Mouse (Mus musculus): ENCODE data around the gene Tas2r143. TPM values are rescaled to one million over a fixed set of nuclear protein-coding genes. Genes with fewer than 3 reads are reported as not detected.

Gene Tas2r143
- total RNA-seq, 2 experiments from 2014 or later: 0.39 TPM; not detected in 1

GRCm38 (mm10) chr6:42364607-42365006 lies 35.4 kb upstream of the Tas2r143 start:
- intact Hi-C loops (cut with DNase I): no loop called here
- no peak for DNase-seq (ENCODE audit: low spot score)

GRCm38 (mm10) chr6:42365215-42365614 lies 34.8 kb upstream of the Tas2r143 start:
- intact Hi-C loops (cut with DNase I): no loop called here
- DNase-seq (ENCODE audit: low spot score): no peak

GRCm38 (mm10) chr6:42369870-42370269 lies 30.2 kb upstream of the Tas2r143 start:
- intact Hi-C loops (cut with DNase I): no loop called here
- no peak for DNase-seq (ENCODE audit: low spot score)

DNA sequence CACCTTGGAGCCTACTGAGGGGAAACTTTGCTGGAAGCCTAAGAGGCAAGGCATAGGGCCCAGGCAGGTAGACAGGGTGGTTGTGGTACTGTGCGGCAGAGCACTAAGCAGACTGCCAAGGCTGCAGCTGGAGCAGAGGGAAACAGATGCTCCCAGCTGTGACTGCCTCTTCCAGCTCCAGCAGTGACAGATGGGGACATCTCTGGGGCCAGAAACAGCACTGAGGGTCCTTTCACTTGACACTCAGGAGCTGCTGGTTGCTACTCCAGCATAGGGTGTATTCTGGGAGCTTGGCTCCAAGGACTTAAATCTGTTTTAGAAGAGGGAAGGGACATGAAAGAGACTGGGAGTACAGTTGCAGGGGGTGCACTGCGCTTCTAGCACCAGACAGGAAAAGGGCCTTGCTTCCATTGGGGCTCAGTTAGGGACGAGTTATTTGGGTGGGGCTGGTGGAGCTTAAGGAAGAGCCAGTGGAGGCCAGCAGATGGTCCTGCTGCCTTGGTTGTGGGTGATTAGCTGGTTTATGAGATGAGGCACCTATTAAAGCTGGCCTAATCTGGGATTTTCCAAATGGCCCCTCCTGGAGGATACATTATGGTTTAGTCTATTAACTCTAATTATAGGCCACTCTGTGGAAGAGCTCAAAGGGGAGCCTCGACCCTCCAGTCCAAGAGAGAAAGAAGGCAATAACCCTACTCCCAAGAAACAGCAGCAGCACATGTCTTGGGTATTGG lies 29.2 kb upstream of the Tas2r143 start:
- intact Hi-C loops (cut with DNase I): no loop called here
- no peak for DNase-seq (ENCODE audit: low spot score)

- intact Hi-C loops (cut with DNase I): no loop called here
- no peak for DNase-seq (ENCODE audit: low spot score)
Observed at GRCm38 (mm10) chr6:42372001-42372400, 28.0 kb upstream of the Tas2r143 start.

DNA sequence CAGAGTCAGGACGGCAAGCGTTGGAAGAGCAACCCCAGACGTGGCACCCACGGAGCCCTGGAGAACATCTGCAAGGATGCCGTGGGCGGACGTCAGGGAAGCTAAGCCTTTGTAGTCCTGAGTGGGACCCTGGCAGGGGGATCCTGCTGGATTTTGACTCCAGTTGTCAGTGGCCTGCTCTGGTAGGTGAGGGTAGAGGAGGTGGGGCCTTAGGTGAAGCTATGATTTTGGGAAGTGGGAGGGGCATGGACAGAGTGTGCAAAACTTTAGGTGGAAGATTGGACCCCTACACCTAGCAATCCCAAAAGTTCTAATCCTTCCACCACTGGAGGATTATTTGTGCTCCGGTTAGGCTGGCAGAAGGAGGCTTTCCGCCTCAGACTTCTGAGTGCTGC lies 27.6 kb upstream of the Tas2r143 start:
- intact Hi-C loops (cut with DNase I): no loop called here

GRCm38 (mm10) chr6:42372816-42373547 lies 27.1 kb upstream of the Tas2r143 start, which contains the start of gene Epha1:
Gene Epha1, minus strand, starts transcription at chr6:42373268.
- intact Hi-C loops (cut with DNase I): no loop called here
- DNase-seq (ENCODE audit: low spot score): no peak

More for the DNA sequence above, 27.6 kb upstream of the Tas2r143 start:
- DNase-seq (ENCODE audit: low spot score): no peak

GRCm38 (mm10) chr6:42373669-42374430 lies 26.2 kb upstream of the Tas2r143 start:
- no peak for DNase-seq (ENCODE audit: low spot score)
- intact Hi-C loops (cut with DNase I): no loop called here

DNA sequence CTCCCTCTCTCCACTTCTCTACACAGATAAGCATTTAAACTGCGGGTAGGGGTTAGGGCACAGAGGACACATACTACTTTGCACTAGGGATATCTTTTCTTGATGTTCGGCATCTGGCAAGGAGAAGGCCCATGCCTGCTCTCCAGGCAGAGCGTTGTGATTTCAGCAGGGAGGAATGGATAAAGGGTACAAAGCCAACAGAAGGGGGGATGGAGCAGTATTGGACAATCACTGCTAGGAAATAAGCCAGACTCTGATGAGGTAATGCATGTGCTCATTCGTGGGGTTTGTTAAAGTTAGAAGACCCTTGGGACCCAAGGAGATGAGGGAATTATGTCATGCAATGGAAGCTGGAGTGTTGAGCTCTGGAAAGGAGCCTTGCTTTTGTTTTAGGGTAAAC lies 25.3 kb upstream of the Tas2r143 start:
- DNase-seq (ENCODE audit: low spot score): no peak
- intact Hi-C loops (cut with DNase I): loop anchor here (1.0 kb wide), 1 partner anchor 24 kb away; no protein-coding TSS in a partner anchor

DNA sequence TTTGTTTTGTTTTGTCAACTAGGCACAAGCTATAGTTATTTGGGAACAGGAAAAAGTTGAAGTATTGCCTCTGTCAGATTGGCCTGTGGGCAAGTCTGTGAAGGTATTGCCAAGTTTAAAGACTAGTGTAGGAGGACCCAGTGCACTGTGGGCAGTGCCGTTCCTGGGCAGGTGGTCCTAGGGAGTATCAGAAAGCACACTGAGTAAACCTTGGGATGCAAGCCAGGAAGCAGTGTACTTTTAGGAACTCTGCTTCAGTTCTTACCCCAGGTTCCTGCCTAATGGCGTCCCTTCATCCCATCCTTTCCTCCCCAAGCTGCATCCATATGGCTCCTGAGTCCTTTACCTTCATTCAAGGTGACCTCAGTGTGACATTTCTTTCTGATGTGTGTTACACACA lies 24.9 kb upstream of the Tas2r143 start:
- DNase-seq (ENCODE audit: low spot score): no peak
- intact Hi-C loops (cut with DNase I): loop anchor here (1.0 kb wide), 1 partner anchor 25 kb away; no protein-coding TSS in a partner anchor

DNA sequence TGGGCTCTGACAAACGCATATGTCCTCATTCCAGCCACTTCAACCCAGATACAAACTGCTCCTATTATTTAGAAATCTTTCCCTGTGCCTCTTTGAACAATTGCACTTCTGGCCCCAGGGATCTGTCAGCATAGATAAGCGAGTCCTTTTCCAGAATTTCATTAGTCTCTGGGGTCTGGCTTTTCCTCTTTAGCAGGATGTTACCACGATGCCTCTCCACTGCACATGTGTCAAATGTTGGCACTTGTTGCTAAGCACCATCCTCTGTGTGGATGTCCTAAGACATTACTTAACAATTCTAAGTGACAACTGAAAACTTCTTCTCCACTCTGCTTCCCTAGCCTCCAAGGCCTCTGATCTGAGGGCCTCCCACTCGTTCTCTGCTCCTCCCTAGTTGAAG lies 24.0 kb upstream of the Tas2r143 start:
- intact Hi-C loops (cut with DNase I): no loop called here
- DNase-seq (ENCODE audit: low spot score): no peak

DNA sequence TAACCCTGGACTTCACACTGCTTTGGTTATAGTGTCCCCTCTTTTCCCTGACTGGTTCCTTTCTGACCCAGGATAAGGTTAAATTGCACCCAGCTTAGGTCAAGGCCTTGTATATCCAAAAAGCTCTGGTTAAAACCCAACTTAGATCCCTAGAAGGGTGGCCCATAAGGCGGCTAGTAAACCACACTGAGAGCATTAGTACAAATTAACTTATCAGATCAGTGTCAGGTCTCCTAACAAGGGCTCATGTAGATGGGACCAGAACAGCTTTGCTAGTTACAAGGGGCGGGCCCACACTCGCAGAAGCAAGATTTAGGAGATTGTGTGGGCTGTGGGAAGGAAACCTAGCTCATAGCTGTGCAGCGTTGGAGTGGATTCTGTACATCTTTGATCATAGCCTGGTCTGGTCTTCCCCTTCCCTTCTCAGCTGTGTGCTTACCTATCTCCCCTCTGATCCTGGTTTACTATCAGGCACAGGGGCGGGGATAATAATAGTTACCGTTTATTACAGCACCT lies 23.5 kb upstream of the Tas2r143 start:
- intact Hi-C loops (cut with DNase I): no loop called here

GRCm38 (mm10) chr6:42377280-42377679 lies 22.8 kb upstream of the Tas2r143 start:
- no peak for DNase-seq (ENCODE audit: low spot score)
- intact Hi-C loops (cut with DNase I): no loop called here

More for the DNA sequence above, 23.5 kb upstream of the Tas2r143 start:
- no peak for DNase-seq (ENCODE audit: low spot score)

- no peak for DNase-seq (ENCODE audit: low spot score)
- intact Hi-C loops (cut with DNase I): no loop called here
Observed at GRCm38 (mm10) chr6:42379551-42379950, 20.5 kb upstream of the Tas2r143 start.

DNA sequence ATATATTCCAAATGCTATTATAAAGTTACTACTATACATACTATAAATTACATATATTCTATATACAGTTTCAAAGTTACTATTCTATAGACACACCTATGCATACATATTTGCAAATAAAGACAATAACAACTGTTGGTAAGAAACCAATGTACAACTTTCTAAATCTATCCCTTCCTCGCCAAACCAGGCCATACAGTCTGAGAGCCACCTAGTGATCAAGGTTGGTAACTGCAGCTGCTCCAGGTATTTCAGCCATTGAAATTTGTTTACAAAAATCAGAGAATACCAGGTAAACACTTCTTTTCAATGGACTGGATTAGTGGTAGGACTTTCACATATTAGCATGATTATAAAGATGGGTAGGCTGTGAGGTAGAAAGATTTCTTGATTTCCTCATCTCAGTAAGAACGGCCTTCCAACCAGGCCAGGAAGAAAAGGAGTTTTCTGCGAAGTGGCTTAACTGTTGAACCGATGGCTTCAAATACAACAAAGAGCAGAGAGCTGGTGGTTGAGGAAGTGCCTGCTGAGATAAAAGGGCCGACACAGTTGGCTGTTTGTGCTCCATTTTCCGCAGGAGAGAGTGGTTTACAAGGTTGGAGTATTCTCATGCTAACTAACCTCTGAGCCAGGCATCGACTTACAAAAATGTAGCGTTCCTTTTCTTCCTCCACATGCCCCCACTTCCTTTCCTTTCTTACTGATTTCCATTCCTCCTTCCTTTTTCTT lies 19.5 kb upstream of the Tas2r143 start:
- intact Hi-C loops (cut with DNase I): loop anchor here (5.0 kb wide), 3 partner anchors 52 to 202 kb away; partner anchors contain the start of gene Tas2r126
- no peak for DNase-seq (ENCODE audit: low spot score)

- DNase-seq (ENCODE audit: low spot score): no peak
- intact Hi-C loops (cut with DNase I): loop anchor here (5.0 kb wide), 3 partner anchors 51 to 201 kb away; partner anchors contain the start of gene Tas2r126
Observed at GRCm38 (mm10) chr6:42381221-42381620, 18.8 kb upstream of the Tas2r143 start.

- intact Hi-C loops (cut with DNase I): loop anchor here (5.0 kb wide), 3 partner anchors 50 to 200 kb away; partner anchors contain the start of gene Tas2r126
- DNase-seq (ENCODE audit: low spot score): no peak
Observed at GRCm38 (mm10) chr6:42381916-42382381, 18.1 kb upstream of the Tas2r143 start.

DNA sequence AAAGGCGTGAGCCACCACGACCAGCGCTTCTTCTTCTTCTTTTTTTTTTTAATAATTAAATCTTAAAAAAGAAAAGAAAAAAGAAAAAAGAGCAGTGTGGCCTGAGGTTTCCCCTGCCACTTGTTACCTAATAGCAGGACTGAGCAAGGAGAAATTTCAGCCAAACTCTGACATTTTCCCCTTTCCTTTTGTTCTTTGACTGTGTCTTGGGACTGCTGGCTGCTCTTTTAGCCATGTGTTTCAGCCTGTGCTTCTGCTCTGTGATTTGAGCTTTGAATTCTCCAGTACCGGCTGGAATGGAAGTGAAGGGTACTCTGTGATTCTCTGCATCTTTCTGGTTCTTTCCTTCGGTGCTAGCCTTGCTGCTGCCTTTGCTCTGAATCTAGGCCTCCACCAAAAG lies 16.7 kb upstream of the Tas2r143 start:
- intact Hi-C loops (cut with DNase I): loop anchor here (5.0 kb wide), 3 partner anchors 49 to 199 kb away; partner anchors contain the start of gene Tas2r126

GRCm38 (mm10) chr6:42385635-42386034 lies 14.4 kb upstream of the Tas2r143 start:
- DNase-seq (ENCODE audit: low spot score): no peak
- intact Hi-C loops (cut with DNase I): no loop called here

More for the DNA sequence above, 16.7 kb upstream of the Tas2r143 start:
- DNase-seq (ENCODE audit: low spot score): no peak

Data from heart, postnatal 25 days (tissue).